Mouse (Mus musculus): ENCODE measurements around the gene P2ry14.

GRCm38 (mm10) chr3:59145194-59145593, 8.2 kb downstream of the P2ry14 start:
- TF ChIP-seq TAL1 (conservative IDR thresholded peaks at IDR 0.05; ENCODE audit: low read depth, low read length) (no peak), CTCF (IDR thresholded peaks at IDR 0.05; ENCODE audit: low read depth, low read length) (no peak), GATA1 (IDR thresholded peaks at IDR 0.05; ENCODE audit: borderline replicate concordance, low read length) (no peak)

All from G1E (cell line).